Mouse (Mus musculus) CD8-positive naive resting alpha-beta T cell, adult 57 days (primary cell): ENCODE measurements around the gene Ppp1r37. TPM values are rescaled to one million over a fixed set of nuclear protein-coding genes. Genes with fewer than 3 reads are reported as not detected.

ENCODE experiments used
- total RNA-seq: library from RNA; stranded (reverse); gene quantifications from one replicate; pipeline ENCODE4 v1.2.4, GENCODE M21; 2023

Ppp1r37 gene
- total RNA-seq, result 51.4 TPM

DNA sequence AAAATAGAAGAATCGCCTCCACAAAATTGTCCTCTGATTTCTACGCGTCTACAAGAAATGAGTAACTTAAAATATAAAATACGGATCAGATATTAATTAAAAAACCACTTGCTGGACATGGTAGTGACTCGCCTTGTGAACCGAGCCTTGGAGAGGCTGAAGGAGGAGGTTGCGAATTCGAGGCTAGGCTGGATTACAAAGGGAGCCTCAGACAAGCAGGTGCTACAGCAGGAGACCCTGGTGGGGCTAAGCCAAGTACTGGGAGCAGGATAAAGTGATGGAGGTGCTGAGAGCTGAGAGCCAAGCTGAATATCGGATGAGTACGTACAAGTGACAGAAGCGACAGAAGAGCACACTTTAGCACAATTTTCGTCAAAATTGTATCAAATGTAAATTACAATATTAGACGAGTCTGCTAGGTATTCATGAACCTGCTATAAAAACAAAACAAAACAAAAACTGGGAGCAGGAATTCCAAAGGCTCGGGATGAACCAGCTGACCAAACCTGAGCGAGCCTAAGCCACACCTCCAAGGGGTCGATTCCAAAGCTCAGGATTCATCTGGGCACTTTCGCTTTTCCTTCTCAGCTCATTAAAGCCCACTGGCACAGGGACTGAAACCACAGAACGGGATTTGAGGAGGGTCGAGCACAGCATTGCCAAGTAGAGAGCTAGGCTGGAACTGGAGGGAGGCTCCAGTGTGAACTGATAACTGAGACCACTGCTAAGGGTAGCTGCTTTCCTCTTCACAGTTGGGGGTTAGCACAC is at the start of gene Ppp1r37:
TSS of gene Ppp1r37 (minus strand) at position 434 of the 768 bp plus-strand sequence.

DNA sequence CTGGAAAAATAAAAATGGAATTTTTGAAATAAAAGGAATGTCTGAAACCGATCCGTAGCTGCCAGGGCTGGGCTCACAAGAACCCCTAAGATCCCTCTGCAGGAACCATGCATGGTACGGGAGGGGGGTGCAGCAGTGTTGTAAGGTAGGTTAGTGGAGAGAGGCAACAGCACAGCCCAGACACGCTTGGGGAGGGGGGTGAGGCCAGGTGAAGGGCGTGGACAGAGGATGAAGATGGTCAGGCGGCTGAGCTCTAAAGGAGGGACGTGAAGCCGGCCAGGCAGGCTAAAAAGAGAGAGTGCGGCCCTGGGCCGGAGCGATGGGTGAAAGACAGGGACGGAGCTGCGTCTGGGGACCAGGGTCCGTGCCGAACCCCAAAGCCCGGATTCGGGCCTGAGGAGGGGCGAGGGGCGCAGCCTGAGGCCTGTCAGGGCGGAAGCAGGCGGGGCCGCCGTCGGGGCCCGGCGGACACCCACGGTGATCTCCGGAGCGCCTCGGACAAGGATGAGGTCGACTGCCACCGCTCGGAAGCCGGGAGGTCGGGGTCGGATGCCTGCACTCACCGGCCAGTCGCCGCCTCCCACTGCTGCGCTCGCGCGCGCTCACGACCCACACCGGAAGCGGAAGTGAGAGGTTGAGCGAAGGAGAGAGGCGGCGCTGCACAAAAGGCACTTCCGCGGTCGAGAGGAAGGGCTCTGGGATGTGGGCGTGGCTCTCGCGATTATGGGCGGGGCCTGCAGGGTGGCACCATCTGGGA is 41.2 kb upstream of the Ppp1r37 start, which contains the start of gene Clasrp:
TSS of gene Clasrp (minus strand) at position 638 of the 757 bp plus-strand sequence.

DNA sequence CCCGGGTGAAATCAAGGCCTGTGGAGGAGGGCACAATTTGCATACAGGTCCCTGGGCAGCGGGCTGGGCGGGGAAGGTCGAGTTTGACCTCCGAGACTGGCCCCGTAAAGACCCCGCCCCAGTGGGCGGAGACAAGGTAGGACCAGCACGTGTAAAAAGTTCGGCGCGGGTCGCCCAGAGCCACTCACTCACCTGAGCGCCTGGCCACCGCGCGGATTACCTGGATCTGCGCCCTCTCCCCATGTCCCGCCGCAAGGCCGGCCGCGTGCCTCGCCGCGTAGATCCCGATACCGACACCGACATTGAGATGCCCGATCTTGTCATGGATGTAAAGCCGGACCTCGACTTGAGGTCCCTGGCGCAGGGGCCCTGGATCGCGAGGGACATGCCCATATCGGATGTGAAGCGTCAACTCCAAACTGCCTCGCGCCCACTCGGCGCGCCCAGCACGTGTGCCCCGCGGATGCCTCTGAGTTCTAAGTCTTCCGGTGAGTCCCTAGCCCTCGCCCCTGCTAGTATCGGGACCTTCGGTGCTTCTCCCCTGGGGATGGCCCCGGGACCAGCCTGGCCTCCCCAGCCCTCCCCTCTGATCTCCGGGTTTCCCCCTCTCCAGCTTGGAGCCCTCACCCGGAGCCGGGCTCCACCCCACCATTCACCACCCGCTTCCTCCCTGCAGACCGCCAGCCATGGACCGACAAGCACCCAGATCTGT is 14.4 kb upstream of the Ppp1r37 start, which contains the start of the genes Zfp296 and Gemin7:
TSS of gene Zfp296 (plus strand) at position 147 of the 712 bp plus-strand sequence.
TSS of gene Gemin7 (minus strand) at position 455 of the 712 bp plus-strand sequence.

DNA sequence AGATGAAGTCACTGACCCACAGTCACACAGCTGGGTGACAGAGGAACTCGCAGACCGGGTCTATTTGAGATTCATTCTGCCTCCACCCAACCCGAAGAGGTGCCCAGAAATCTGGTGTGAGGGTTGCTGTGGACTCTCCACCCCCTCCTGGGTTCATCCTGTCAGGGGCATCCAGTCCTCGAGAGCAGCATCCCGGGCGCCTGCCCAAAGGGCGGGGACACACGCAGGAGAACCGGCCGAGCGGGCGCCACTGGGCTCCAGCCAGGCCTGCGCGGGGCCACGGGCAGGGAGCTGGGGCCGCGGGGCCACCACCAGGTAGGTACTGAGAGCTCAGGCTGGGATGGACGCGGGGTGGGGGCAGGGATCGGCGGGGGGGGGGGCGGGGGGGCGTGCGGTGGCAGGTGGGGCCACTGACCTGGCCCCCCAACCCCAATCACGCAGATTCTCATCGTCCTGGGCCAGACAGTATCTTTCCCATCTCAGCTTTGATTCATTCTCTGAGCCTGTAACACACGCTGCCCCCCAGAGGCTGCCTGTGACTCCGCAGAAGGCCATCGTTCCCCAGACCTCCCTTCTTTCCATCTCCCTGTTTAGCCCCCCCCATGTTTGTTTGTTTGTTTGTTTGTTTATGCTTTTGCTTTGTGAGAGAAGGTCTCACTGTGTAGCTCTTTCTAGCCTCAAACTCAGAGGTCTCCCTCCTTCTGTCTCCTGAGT is 45.1 kb downstream of the Ppp1r37 start, which contains the start of gene Nkpd1:
TSS of gene Nkpd1 (plus strand) at position 187 of the 714 bp plus-strand sequence.

DNA sequence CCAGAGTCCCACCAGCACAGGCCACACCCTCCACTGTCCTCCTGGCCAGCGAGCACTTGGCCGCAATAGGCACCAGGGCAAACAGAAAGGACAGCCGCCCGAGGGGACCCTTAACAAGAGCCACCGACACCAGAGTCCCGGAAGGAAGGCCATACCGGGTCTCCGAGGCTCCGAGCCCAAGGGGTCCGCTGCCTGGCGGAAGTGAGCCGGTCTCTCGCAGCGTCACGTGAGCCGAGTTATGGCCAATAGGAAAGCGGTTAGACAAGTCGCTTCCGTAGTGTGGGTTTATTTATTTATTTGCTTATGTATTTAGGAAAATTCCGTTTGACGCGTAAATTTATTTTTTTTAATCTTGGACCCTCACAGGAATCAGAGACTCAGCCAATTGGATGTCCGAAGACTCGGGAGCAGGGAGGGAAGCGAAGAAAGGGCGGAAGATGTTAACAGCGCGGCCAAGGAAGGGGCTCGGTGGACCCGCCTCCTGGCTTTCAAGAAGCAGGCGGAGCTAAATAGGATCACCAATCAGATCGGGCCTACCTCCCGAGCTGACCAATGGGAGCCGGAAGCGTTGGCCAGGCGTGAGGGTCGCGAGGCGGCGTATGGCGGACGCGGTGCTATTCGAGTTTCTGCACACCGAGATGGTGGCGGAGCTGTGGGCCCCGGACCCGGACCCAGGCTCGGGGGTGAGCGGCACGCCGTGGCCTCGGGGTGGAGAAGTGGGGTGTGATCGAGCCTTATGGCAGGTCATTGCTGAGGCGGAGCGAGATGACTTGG is 54.5 kb downstream of the Ppp1r37 start, which contains the start of the genes Bloc1s3 and Trappc6a:
TSS of gene Bloc1s3 (minus strand) at position 218 of the 774 bp plus-strand sequence.
TSS of gene Trappc6a (plus strand) at position 246 of the 774 bp plus-strand sequence.

Other genes with a start within 250 kb of the Ppp1r37 start
- gene Ercc1, start 218.3 kb downstream of the Ppp1r37 start, total RNA-seq, result 65.9 TPM
- gene Cd3eap, start 203.6 kb downstream of the Ppp1r37 start, total RNA-seq, result 12.8 TPM
- 1.6 TPM for gene Ppp1r13l, start 203.3 kb downstream of the Ppp1r37 start, total RNA-seq
- gene Ercc2, start 181.1 kb downstream of the Ppp1r37 start, total RNA-seq, result 83.7 TPM
- gene Klc3, start 159.0 kb downstream of the Ppp1r37 start, total RNA-seq, result 3.6 TPM
- gene Ckm, start 158.3 kb downstream of the Ppp1r37 start, total RNA-seq, result not detected
- 26.6 TPM for gene Mark4, start 104.3 kb downstream of the Ppp1r37 start, total RNA-seq
- gene Exoc3l2, start 99.7 kb downstream of the Ppp1r37 start, total RNA-seq, result not detected
- 3.8 TPM for gene Bloc1s3, start 54.7 kb downstream of the Ppp1r37 start, total RNA-seq
- 24.3 TPM for gene Trappc6a, start 54.7 kb downstream of the Ppp1r37 start, total RNA-seq
- not detected for gene Nkpd1, start 45.2 kb downstream of the Ppp1r37 start, total RNA-seq
- 2.4 TPM for gene Zfp296, start 14.2 kb upstream of the Ppp1r37 start, total RNA-seq
- 48.1 TPM for gene Gemin7, start 14.5 kb upstream of the Ppp1r37 start, total RNA-seq
- 87.8 TPM for gene Clasrp, start 41.4 kb upstream of the Ppp1r37 start, total RNA-seq
- gene Relb, start 66.4 kb upstream of the Ppp1r37 start, total RNA-seq, result 44.9 TPM
- gene Clptm1, start 102.0 kb upstream of the Ppp1r37 start, total RNA-seq, result 70.1 TPM
- 2.1 TPM for gene Apoc2, start 114.9 kb upstream of the Ppp1r37 start, total RNA-seq
- gene Gm44805, start 118.3 kb upstream of the Ppp1r37 start, total RNA-seq, result not detected
- gene Apoc4, start 118.4 kb upstream of the Ppp1r37 start, total RNA-seq, result not detected
- 1.4 TPM for gene Apoc1, start 129.6 kb upstream of the Ppp1r37 start, total RNA-seq
- gene Apoe, start 136.1 kb upstream of the Ppp1r37 start, total RNA-seq, result 33.1 TPM
- gene Tomm40, start 152.4 kb upstream of the Ppp1r37 start, total RNA-seq, result 59.7 TPM
- not detected for gene Nectin2, start 187.4 kb upstream of the Ppp1r37 start, total RNA-seq
- not detected for gene Bcam, start 207.9 kb upstream of the Ppp1r37 start, total RNA-seq
- gene Cblc, start 233.7 kb upstream of the Ppp1r37 start, total RNA-seq, result 1.0 TPM